Mouse (Mus musculus): ENCODE results near the gene Pank4. TPM values are rescaled to one million over a fixed set of nuclear protein-coding genes. Genes with fewer than 3 reads are reported as not detected.

Pank4 gene
- polyA plus RNA-seq, 1 experiment from 2014 or later: 44.2 TPM

- no peak overlapping the region for H3K27ac ChIP-seq (ENCODE audit: low read length)
- no peak overlapping the region for H3K9ac ChIP-seq (ENCODE audit: low read length)
- H3K9me3 ChIP-seq (replicated peaks; ENCODE audit: control insufficient read depth, low read length): no peaks in the 10 kb centered on the region
- 56% methylated on average over 2 of the region's 2 CpGs for WGBS
- no peak for ATAC-seq (replicated peaks; ENCODE audit: extremely low read depth, insufficient read depth, low FRiP score)
- no peaks in the 10 kb centered on the region for H3K36me3 ChIP-seq (ENCODE audit: control insufficient read depth, insufficient read depth)
- peaks cover under 1% of the 10 kb centered on the region for H3K27me3 ChIP-seq (ENCODE audit: control insufficient read depth, insufficient read depth, low read length)
- no peak overlapping the region for H3K4me3 ChIP-seq (ENCODE audit: low read length)
- no peaks in the 10 kb centered on the region for H3K4me1 ChIP-seq (ENCODE audit: control insufficient read depth, insufficient read depth, low read length)
- H3K4me2 ChIP-seq (ENCODE audit: low read depth, low read length): no peak overlapping the region
These were observed 48.2 kb downstream of the Pank4 start for GRCm38 (mm10) chr4:155012115-155012514.

- Histone ChIP-seq H3K4me2 (ENCODE audit: low read depth, low read length) (no peak overlapping the region), H3K9me3 (replicated peaks; ENCODE audit: control insufficient read depth, low read length) (no peaks in the 10 kb centered on the region), H3K9ac (ENCODE audit: low read length) (no peak overlapping the region), H3K36me3 (ENCODE audit: control insufficient read depth, insufficient read depth) (no peaks in the 10 kb centered on the region), H3K4me3 (ENCODE audit: low read length) (no peak overlapping the region), H3K27me3 (ENCODE audit: control insufficient read depth, insufficient read depth, low read length) (peaks cover 7% of the 10 kb centered on the region), H3K4me1 (ENCODE audit: control insufficient read depth, insufficient read depth, low read length) (no peaks in the 10 kb centered on the region), H3K27ac (ENCODE audit: low read length) (no peak overlapping the region)
- no peak for ATAC-seq (replicated peaks; ENCODE audit: extremely low read depth, insufficient read depth, low FRiP score)
- 2% methylated on average over 4 of the region's 4 CpGs for WGBS
These were observed 48.9 kb downstream of the Pank4 start for GRCm38 (mm10) chr4:155012788-155013187.

GRCm38 (mm10) chr4:155014244-155014643 is 50.3 kb downstream of the Pank4 start:
- Histone ChIP-seq H3K9me3 (replicated peaks; ENCODE audit: control insufficient read depth, low read length) (no peaks in the 10 kb centered on the region), H3K27ac (ENCODE audit: low read length) (no peak overlapping the region), H3K36me3 (ENCODE audit: control insufficient read depth, insufficient read depth) (no peaks in the 10 kb centered on the region), H3K4me1 (ENCODE audit: control insufficient read depth, insufficient read depth, low read length) (peaks cover 3% of the 10 kb centered on the region; the same call in 1 of the 2 replicates), H3K9ac (ENCODE audit: low read length) (no peak overlapping the region), H3K4me2 (ENCODE audit: low read depth, low read length) (no peak overlapping the region), H3K4me3 (ENCODE audit: low read length) (no peak overlapping the region), H3K27me3 (ENCODE audit: control insufficient read depth, insufficient read depth, low read length) (peaks cover 9% of the 10 kb centered on the region)
- ATAC-seq (replicated peaks; ENCODE audit: extremely low read depth, insufficient read depth, low FRiP score): no peak
- 62% methylated on average over 14 of the region's 14 CpGs for WGBS

GRCm38 (mm10) chr4:155014791-155015190 is 50.9 kb downstream of the Pank4 start:
- Histone ChIP-seq H3K9me3 (replicated peaks; ENCODE audit: control insufficient read depth, low read length) (no peaks in the 10 kb centered on the region), H3K27me3 (ENCODE audit: control insufficient read depth, insufficient read depth, low read length) (peaks cover 9% of the 10 kb centered on the region), H3K4me3 (ENCODE audit: low read length) (no peak overlapping the region), H3K4me2 (ENCODE audit: low read depth, low read length) (no peak overlapping the region), H3K4me1 (ENCODE audit: control insufficient read depth, insufficient read depth, low read length) (peaks cover 5% of the 10 kb centered on the region; the same call in 1 of the 2 replicates), H3K36me3 (ENCODE audit: control insufficient read depth, insufficient read depth) (no peaks in the 10 kb centered on the region), H3K9ac (ENCODE audit: low read length) (no peak overlapping the region), H3K27ac (ENCODE audit: low read length) (no peak overlapping the region)
- no peak for ATAC-seq (replicated peaks; ENCODE audit: extremely low read depth, insufficient read depth, low FRiP score)
- WGBS: 61% methylated on average over 12 of the region's 12 CpGs

GRCm38 (mm10) chr4:155015550-155015949 is 51.6 kb downstream of the Pank4 start:
- ATAC-seq (replicated peaks; ENCODE audit: extremely low read depth, insufficient read depth, low FRiP score): no peak
- Histone ChIP-seq H3K9ac (ENCODE audit: low read length) (no peak overlapping the region), H3K27ac (ENCODE audit: low read length) (no peak overlapping the region), H3K4me3 (ENCODE audit: low read length) (no peak overlapping the region), H3K9me3 (replicated peaks; ENCODE audit: control insufficient read depth, low read length) (no peaks in the 10 kb centered on the region), H3K36me3 (ENCODE audit: control insufficient read depth, insufficient read depth) (no peaks in the 10 kb centered on the region), H3K27me3 (ENCODE audit: control insufficient read depth, insufficient read depth, low read length) (peaks cover 9% of the 10 kb centered on the region), H3K4me1 (ENCODE audit: control insufficient read depth, insufficient read depth, low read length) (peaks cover 5% of the 10 kb centered on the region; the same call in 1 of the 2 replicates), H3K4me2 (ENCODE audit: low read depth, low read length) (no peak overlapping the region)
- 59% methylated on average over 4 of the region's 4 CpGs for WGBS

- ATAC-seq (replicated peaks; ENCODE audit: extremely low read depth, insufficient read depth, low FRiP score): no peak
- peaks cover 9% of the 10 kb centered on the region for H3K27me3 ChIP-seq (ENCODE audit: control insufficient read depth, insufficient read depth, low read length)
These were observed 52.9 kb downstream of the Pank4 start for GRCm38 (mm10) chr4:155016807-155017206.

GRCm38 (mm10) chr4:155017253-155017878 is 53.4 kb downstream of the Pank4 start:
- H3K36me3 ChIP-seq (ENCODE audit: control insufficient read depth, insufficient read depth): no peaks in the 10 kb centered on the region
- H3K4me1 ChIP-seq (ENCODE audit: control insufficient read depth, insufficient read depth, low read length): peaks cover 5% of the 10 kb centered on the region; the same call in 1 of the 2 replicates
- 64% methylated on average over 11 of the region's 11 CpGs for WGBS
- no peaks in the 10 kb centered on the region for H3K9me3 ChIP-seq (replicated peaks; ENCODE audit: control insufficient read depth, low read length)
- H3K27me3 ChIP-seq (ENCODE audit: control insufficient read depth, insufficient read depth, low read length): peaks cover 9% of the 10 kb centered on the region
- H3K4me3 ChIP-seq (ENCODE audit: low read length): no peak overlapping the region
- no peak overlapping the region for H3K9ac ChIP-seq (ENCODE audit: low read length)
- no peak overlapping the region for H3K4me2 ChIP-seq (ENCODE audit: low read depth, low read length)
- H3K27ac ChIP-seq (ENCODE audit: low read length): no peak overlapping the region
- no peak for ATAC-seq (replicated peaks; ENCODE audit: extremely low read depth, insufficient read depth, low FRiP score)

More at GRCm38 (mm10) chr4:155016807-155017206, 52.9 kb downstream of the Pank4 start:
- WGBS: 60% methylated on average over 11 of the region's 11 CpGs
- peaks cover 5% of the 10 kb centered on the region; the same call in 1 of the 2 replicates for H3K4me1 ChIP-seq (ENCODE audit: control insufficient read depth, insufficient read depth, low read length)
- no peaks in the 10 kb centered on the region for H3K9me3 ChIP-seq (replicated peaks; ENCODE audit: control insufficient read depth, low read length)
- H3K27ac ChIP-seq (ENCODE audit: low read length): no peak overlapping the region
- H3K36me3 ChIP-seq (ENCODE audit: control insufficient read depth, insufficient read depth): no peaks in the 10 kb centered on the region
- no peak overlapping the region for H3K4me2 ChIP-seq (ENCODE audit: low read depth, low read length)
- H3K4me3 ChIP-seq (ENCODE audit: low read length): no peak overlapping the region
- H3K9ac ChIP-seq (ENCODE audit: low read length): no peak overlapping the region

- Histone ChIP-seq H3K4me3 (ENCODE audit: low read length) (no peak overlapping the region), H3K4me2 (ENCODE audit: low read depth, low read length) (no peak overlapping the region), H3K9ac (ENCODE audit: low read length) (no peak overlapping the region), H3K27me3 (ENCODE audit: control insufficient read depth, insufficient read depth, low read length) (peaks cover 9% of the 10 kb centered on the region), H3K9me3 (replicated peaks; ENCODE audit: control insufficient read depth, low read length) (no peaks in the 10 kb centered on the region), H3K4me1 (ENCODE audit: control insufficient read depth, insufficient read depth, low read length) (peaks cover 5% of the 10 kb centered on the region; the same call in 1 of the 2 replicates), H3K36me3 (ENCODE audit: control insufficient read depth, insufficient read depth) (no peaks in the 10 kb centered on the region), H3K27ac (ENCODE audit: low read length) (no peak overlapping the region)
- ATAC-seq (replicated peaks; ENCODE audit: extremely low read depth, insufficient read depth, low FRiP score): no peak
- 65% methylated on average over 8 of the region's 8 CpGs for WGBS
These were observed 54.1 kb downstream of the Pank4 start for GRCm38 (mm10) chr4:155018066-155018465.

GRCm38 (mm10) chr4:155018601-155019335 is 54.8 kb downstream of the Pank4 start:
- Histone ChIP-seq H3K9ac (ENCODE audit: low read length) (no peak overlapping the region), H3K36me3 (ENCODE audit: control insufficient read depth, insufficient read depth) (no peaks in the 10 kb centered on the region), H3K4me3 (ENCODE audit: low read length) (no peak overlapping the region), H3K27me3 (ENCODE audit: control insufficient read depth, insufficient read depth, low read length) (peaks cover 9% of the 10 kb centered on the region), H3K27ac (ENCODE audit: low read length) (no peak overlapping the region), H3K4me1 (ENCODE audit: control insufficient read depth, insufficient read depth, low read length) (peaks cover 5% of the 10 kb centered on the region; the same call in 1 of the 2 replicates), H3K9me3 (replicated peaks; ENCODE audit: control insufficient read depth, low read length) (no peaks in the 10 kb centered on the region), H3K4me2 (ENCODE audit: low read depth, low read length) (no peak overlapping the region)
- 0 out of 2 replicates have a peak, but pooled peaks have one; percentile 29 for ATAC-seq (replicated peaks; ENCODE audit: extremely low read depth, insufficient read depth, low FRiP score)
- WGBS: 5% methylated on average over 15 of the region's 15 CpGs
